Mouse (Mus musculus): ENCODE measurements at regions not wholly inside any gene's neighbourhood (a gene's known extent, or its start where the extent isn't known, plus 50 kb on each side); places are given as distances from the start of the nearest gene placed in this dataset.
A peak's percentile ranks its signal among the peaks of the same experiment; 100 is the strongest.

- no peak for ATAC-seq
- no peak for DNase-seq (ENCODE audit: low spot score)
- no peak overlapping the region for H3K4me2 ChIP-seq (ENCODE audit: low read depth, low read length)
- no peaks in the 10 kb centered on the region for H3K4me1 ChIP-seq (ENCODE audit: insufficient read depth, low read length)
- no peak for TF ChIP-seq CTCF (IDR thresholded peaks at IDR 0.05; ENCODE audit: low read depth)
- H3K27ac ChIP-seq: no peak overlapping the region
- H3K4me3 ChIP-seq (ENCODE audit: low read length): no peak overlapping the region
- no peaks in the 10 kb centered on the region for H3K9me3 ChIP-seq (ENCODE audit: low read length)
- H3K9ac ChIP-seq (replicated peaks; ENCODE audit: low read length): no peak overlapping the region
- no peaks in the 10 kb centered on the region for H3K36me3 ChIP-seq (ENCODE audit: insufficient read depth, low read length)
- no peaks in the 10 kb centered on the region for H3K27me3 ChIP-seq (ENCODE audit: insufficient read depth, low read length)
Observed at GRCm38 (mm10) chr8:64280391-64280790, 74.3 kb upstream of the Tll1 start.

- 73% methylated on average over 6 of the region's 6 CpGs for WGBS
- H3K27ac ChIP-seq: no peak overlapping the region
- no peaks in the 10 kb centered on the region for H3K36me3 ChIP-seq (ENCODE audit: insufficient read depth, low read length)
- no peak overlapping the region for H3K9ac ChIP-seq (replicated peaks; ENCODE audit: low read length)
- DNase-seq (ENCODE audit: low spot score) (no peak), ATAC-seq (no peak)
- no peak for TF ChIP-seq CTCF (IDR thresholded peaks at IDR 0.05; ENCODE audit: low read depth)
- H3K27me3 ChIP-seq (ENCODE audit: insufficient read depth, low read length): no peaks in the 10 kb centered on the region
- no peak overlapping the region for H3K4me2 ChIP-seq (ENCODE audit: low read depth, low read length)
- H3K9me3 ChIP-seq (ENCODE audit: low read length): no peaks in the 10 kb centered on the region
- H3K4me1 ChIP-seq (ENCODE audit: insufficient read depth, low read length): no peaks in the 10 kb centered on the region
- H3K4me3 ChIP-seq (ENCODE audit: low read length): no peak overlapping the region
Observed at GRCm38 (mm10) chr8:64276058-64276457, 70.0 kb upstream of the Tll1 start.

GRCm38 (mm10) chr8:64265304-64265945 is 59.4 kb upstream of the Tll1 start:
- Histone ChIP-seq H3K4me1 (ENCODE audit: insufficient read depth, low read length) (no peaks in the 10 kb centered on the region), H3K4me3 (ENCODE audit: low read length) (no peak overlapping the region), H3K9me3 (ENCODE audit: low read length) (no peaks in the 10 kb centered on the region), H3K4me2 (ENCODE audit: low read depth, low read length) (no peak overlapping the region), H3K9ac (replicated peaks; ENCODE audit: low read length) (no peak overlapping the region), H3K27ac (no peak overlapping the region), H3K36me3 (ENCODE audit: insufficient read depth, low read length) (no peaks in the 10 kb centered on the region), H3K27me3 (ENCODE audit: insufficient read depth, low read length) (no peaks in the 10 kb centered on the region)
- 75% methylated on average over 6 of the region's 6 CpGs for WGBS
- no peak for DNase-seq (ENCODE audit: low spot score)
- no peak for TF ChIP-seq CTCF (IDR thresholded peaks at IDR 0.05; ENCODE audit: low read depth)
- ATAC-seq: no peak

MicroRNA genes in the stretch of these regions (microRNA counts, 519-probe panel; counts per million panel counts)
- microRNA mmu-miR-710: 1,999 counts per million, percentile 28 among the panel's probes with 10 or more counts

Small RNA genes in the stretch of these regions (microRNA-seq; reads per million reads assigned to microRNA genes)
- gene Mir710: 0 reads per million in 2 experiments

Data from hindbrain, postnatal 0 days (tissue).